Mouse (Mus musculus): ENCODE results near the gene Vopp1.

The Vopp1 gene

GRCm38 (mm10) chr6:57702743-57703499 is 122.0 kb downstream of the Vopp1 start:
- DNase-seq (ENCODE audit: low spot score in 2 of 2), result peak; percentile 90 to 93

- peak; percentile 22 to 45 for DNase-seq (ENCODE audit: low spot score in 2 of 2)
These were observed 122.6 kb downstream of the Vopp1 start, which contains the start of gene Lancl2 for GRCm38 (mm10) chr6:57702376-57702742. Lancl2 (plus strand) TSS chr6:57702540.

DNA sequence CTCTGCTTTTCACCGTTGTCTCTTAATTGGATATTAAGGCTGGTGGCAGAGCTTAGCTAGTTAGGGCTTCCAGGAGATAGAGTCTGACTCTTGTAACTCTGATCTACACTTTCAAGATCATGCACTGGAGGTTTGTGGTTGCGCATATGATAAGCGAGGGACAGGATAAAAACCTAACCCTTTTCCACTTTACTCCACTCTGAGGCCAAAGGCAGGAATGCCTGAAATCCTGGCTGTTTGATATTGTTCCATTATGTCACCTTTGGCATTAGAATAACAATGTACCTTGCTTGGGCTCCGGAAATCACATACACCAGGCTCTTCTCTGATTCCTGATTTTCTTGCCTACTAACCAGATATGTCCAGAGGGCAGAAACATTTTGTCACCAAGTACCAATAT is 123.3 kb downstream of the Vopp1 start:
- no peak for DNase-seq (ENCODE audit: low spot score in 2 of 2)

DNA sequence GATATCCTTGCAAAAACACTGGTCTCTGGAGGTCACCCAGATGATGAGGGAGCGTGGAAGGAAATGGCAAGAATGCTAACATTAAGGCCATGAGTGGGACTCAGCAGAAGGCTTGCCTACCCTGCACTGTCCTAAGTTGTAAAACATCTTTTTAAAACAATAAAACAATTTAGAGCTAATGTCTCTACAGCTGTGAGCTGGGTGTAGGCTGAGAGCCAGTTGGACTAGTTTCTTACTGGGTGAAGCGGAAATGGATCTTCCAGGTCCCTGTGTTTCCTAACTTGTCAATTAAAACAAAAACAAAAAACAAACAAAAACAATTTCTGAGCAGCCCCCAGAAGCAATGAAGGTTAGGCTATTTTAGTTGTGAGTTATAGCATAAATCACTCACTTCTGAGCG is 131.8 kb downstream of the Vopp1 start:
- DNase-seq (ENCODE audit: low spot score in 2 of 2), result no peak

GRCm38 (mm10) chr6:57691467-57692261 is 133.3 kb downstream of the Vopp1 start, which contains the start of gene Pyurf:
Pyurf (minus strand) TSS chr6:57692078.
- DNase-seq (ENCODE audit: low spot score in 2 of 2), result peak; percentile 77 to 79

DNA sequence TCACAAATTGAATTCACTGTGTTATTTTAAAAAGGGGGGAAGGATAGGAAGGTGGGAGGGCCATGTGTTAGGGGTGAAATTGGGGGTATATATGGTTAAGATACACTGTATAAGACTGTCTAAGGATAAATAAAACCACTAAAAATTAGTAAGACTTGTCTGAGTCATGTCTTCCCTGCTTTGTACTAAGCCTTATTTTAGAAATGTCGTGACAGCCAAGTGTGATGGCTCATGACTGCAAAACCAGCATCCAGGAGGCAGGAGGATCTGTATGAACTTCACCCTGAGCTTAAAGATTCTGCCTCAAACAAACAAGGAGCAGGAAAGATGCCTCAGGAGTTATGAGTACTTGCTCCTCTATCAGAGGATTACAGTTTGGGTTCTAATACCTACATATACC is 140.8 kb downstream of the Vopp1 start:
- DNase-seq (ENCODE audit: low spot score in 2 of 2), result no peak
